Mouse (Mus musculus) limb, embryonic 14.5 days (tissue): ENCODE results near the gene Akap12. TPM values are rescaled to one million over a fixed set of nuclear protein-coding genes. Genes with fewer than 3 reads are reported as not detected.
A peak's percentile ranks its signal among the peaks of the same experiment; 100 is the strongest.

ENCODE experiments used
- ATAC-seq: fragments of 200-750 bp; cut with Nextera tagmentation; 2 replicates; pipeline ENCODE4 v1.8.0; 2017; ENCODE audit warnings: low read depth, moderate number of reproducible peaks, moderate TSS enrichment; ENCODE audit not compliant: low FRiP score
- DNase-seq: peaks from one replicate; pipeline ENCODE4 v3.0.0-alpha.2; 2015; ENCODE audit warnings: low spot score
- H3K27ac ChIP-seq: fragments of 300-500 bp; sonication (generic); replicated peaks from 2 replicates; pipeline ENCODE4 v1.5.1; 2014; ENCODE audit warnings: low read depth, mild to moderate bottlenecking, low read length, moderate library complexity, mixed read lengths
- H3K27me3 ChIP-seq: fragments of 300-500 bp; sonication (generic); 2 replicates; pipeline ENCODE4 v1.6.1; 2014; ENCODE audit warnings: low read length, mixed read lengths; ENCODE audit not compliant: control insufficient read depth, insufficient read depth
- H3K36me3 ChIP-seq: fragments of 300-500 bp; sonication (generic); 2 replicates; pipeline ENCODE4 v1.6.1; 2014; ENCODE audit warnings: mild to moderate bottlenecking, low read length, moderate library complexity, mixed read lengths; ENCODE audit not compliant: control insufficient read depth, insufficient read depth
- H3K4me1 ChIP-seq: fragments of 300-500 bp; sonication (generic); 2 replicates; pipeline ENCODE4 v1.6.1; 2014; ENCODE audit warnings: antibody characterized with exemption, low read length, mixed read lengths; ENCODE audit not compliant: control insufficient read depth, insufficient read depth
- H3K4me2 ChIP-seq: fragments of 300-500 bp; sonication (generic); replicated peaks from 2 replicates; pipeline ENCODE4 v1.6.1; 2014; ENCODE audit warnings: low read depth, mild to moderate bottlenecking, low read length, moderate library complexity; ENCODE audit not compliant: severe bottlenecking
- H3K4me3 ChIP-seq: fragments of 300-500 bp; sonication (generic); replicated peaks from 2 replicates; pipeline ENCODE4 v1.5.1; 2014; ENCODE audit warnings: low read length
- H3K9ac ChIP-seq: fragments of 300-500 bp; sonication (generic); 2 replicates; pipeline ENCODE4 v1.6.1; 2014; ENCODE audit warnings: mild to moderate bottlenecking, low read depth, low read length, moderate library complexity; ENCODE audit not compliant: severe bottlenecking
- H3K9me3 ChIP-seq: fragments of 300-500 bp; sonication (generic); 2 replicates; pipeline ENCODE4 v1.6.1; 2016; ENCODE audit warnings: low read length; ENCODE audit not compliant: control insufficient read depth
- POLR2A ChIP-seq: fragments of 200-500 bp; IDR thresholded peaks from 2 replicates; pipeline ENCODE4 v1.8.0; 2012; ENCODE audit warnings: inconsistent platforms, mild to moderate bottlenecking, moderate library complexity, borderline replicate concordance; ENCODE audit not compliant: insufficient read depth, insufficient read length; ENCODE audit errors: extremely low read depth
- WGBS: fragments of 180-500 bp; shearing (Covaris S2); extraction: QIAGEN DNeasy Blood & Tissue Kit; methylation state at CpG from one replicate; pipeline ENCODE4 v1.1.7; 2014; 5-methylcytosine and 5-hydroxymethylcytosine counted together
- polyA plus RNA-seq, 2 experiments: library from polyadenylated mRNA; depleted of rRNA in 1 of 2; stranded (reverse) in 1 of 2; unstranded in 1 of 2; fragments of >200 nt; fragmentation: Nextera tagmentation in 1 of 2; extraction: Ambion mirVana in 1 of 2; gene quantifications; 2 replicates each; pipeline versions ENCODE4 v1.2.1 to v1.2.3; 2012 to 2014

Akap12 gene
- polyA plus RNA-seq, 2 experiments, result 41.0 to 42.2 TPM

GRCm38 (mm10) chr10:4356640-4357039, 90.5 kb downstream of the Akap12 start:
- Histone ChIP-seq H3K4me3 (no peak overlapping the region), H3K9ac (no peak overlapping the region), H3K4me2 (no peak overlapping the region), H3K27ac (no peak overlapping the region), H3K9me3 (no peaks in the 10 kb centered on the region), H3K36me3 (peaks cover 12% of the 10 kb centered on the region), H3K27me3 (no peaks in the 10 kb centered on the region), H3K4me1 (no peaks in the 10 kb centered on the region)
- no peak for TF ChIP-seq POLR2A
- 70% methylated on average over 5 of the region's 5 CpGs for WGBS
- 0 out of 2 replicates have a peak, but pooled peaks have one; percentile 19 for ATAC-seq
- no peak for DNase-seq

GRCm38 (mm10) chr10:4357435-4357834, 91.3 kb downstream of the Akap12 start:
- 81% methylated on average over 10 of the region's 10 CpGs for WGBS
- Histone ChIP-seq H3K9ac (no peak overlapping the region), H3K27ac (no peak overlapping the region), H3K4me1 (no peaks in the 10 kb centered on the region), H3K9me3 (no peaks in the 10 kb centered on the region), H3K36me3 (peaks cover 12% of the 10 kb centered on the region), H3K4me2 (no peak overlapping the region), H3K27me3 (no peaks in the 10 kb centered on the region), H3K4me3 (no peak overlapping the region)
- TF ChIP-seq POLR2A, result no peak
- DNase-seq, result no peak
- ATAC-seq, result no peak

DNA sequence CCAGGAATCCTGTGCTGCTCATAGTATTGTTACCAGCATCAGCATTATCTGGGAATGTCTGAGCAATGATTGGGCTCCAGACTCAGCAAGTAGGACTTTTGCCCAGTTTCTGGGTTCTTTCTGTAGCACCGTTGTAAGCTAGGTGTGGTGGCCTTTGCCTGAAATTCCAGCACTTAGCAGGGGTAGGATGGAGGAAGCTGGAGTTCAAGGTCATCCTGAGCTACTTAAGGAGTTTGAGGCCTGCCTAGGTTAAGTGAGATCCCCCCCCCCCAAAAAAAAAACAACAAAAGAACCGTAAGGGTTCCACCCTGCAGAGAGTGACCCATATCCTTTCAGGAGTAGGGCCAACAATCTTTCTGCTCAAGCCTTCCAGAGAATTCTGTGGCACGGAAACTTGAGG, 98.4 kb downstream of the Akap12 start:
- no peak overlapping the region for H3K27ac ChIP-seq
- no peaks in the 10 kb centered on the region; the same call in 1 of the 2 replicates for H3K9me3 ChIP-seq
- ATAC-seq (no peak), DNase-seq (no peak)
- H3K9ac ChIP-seq, result no peak overlapping the region
- H3K4me2 ChIP-seq, result no peak overlapping the region
- peaks cover 23% of the 10 kb centered on the region for H3K36me3 ChIP-seq
- no peaks in the 10 kb centered on the region for H3K27me3 ChIP-seq
- no peaks in the 10 kb centered on the region for H3K4me1 ChIP-seq
- no peak overlapping the region for H3K4me3 ChIP-seq
- WGBS, result 83% methylated on average over 3 of the region's 3 CpGs
- TF ChIP-seq POLR2A, result no peak

DNA sequence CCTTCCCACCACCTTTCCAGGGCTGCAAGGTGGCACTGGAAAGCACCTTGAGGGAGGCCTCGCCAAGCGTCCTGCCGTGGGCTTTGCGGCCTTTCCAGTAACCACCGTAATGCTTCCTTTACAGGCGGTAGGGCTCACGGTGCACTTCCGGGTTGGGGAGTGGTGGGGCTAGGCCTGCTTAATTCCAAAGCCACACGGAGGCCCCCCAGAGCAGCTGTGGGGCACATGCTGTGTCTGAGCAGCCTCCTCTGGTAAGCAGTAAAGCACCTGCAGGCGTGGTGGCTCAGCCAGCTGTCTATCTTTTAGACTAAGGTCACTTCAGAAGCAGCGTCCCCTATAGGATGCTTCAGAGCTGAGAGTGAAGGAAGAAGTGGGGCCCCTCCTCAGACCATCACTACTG, 103.9 kb downstream of the Akap12 start:
- no peak overlapping the region for H3K9ac ChIP-seq
- DNase-seq (no peak), ATAC-seq (no peak)
- no peak for TF ChIP-seq POLR2A
- H3K9me3 ChIP-seq, result no peaks in the 10 kb centered on the region
- H3K27me3 ChIP-seq, result no peaks in the 10 kb centered on the region
- H3K27ac ChIP-seq, result no peak overlapping the region
- 86% methylated on average over 11 of the region's 11 CpGs for WGBS
- no peak overlapping the region for H3K4me3 ChIP-seq
- no peaks in the 10 kb centered on the region for H3K4me1 ChIP-seq
- peaks cover 38% of the 10 kb centered on the region for H3K36me3 ChIP-seq
- no peak overlapping the region for H3K4me2 ChIP-seq

DNA sequence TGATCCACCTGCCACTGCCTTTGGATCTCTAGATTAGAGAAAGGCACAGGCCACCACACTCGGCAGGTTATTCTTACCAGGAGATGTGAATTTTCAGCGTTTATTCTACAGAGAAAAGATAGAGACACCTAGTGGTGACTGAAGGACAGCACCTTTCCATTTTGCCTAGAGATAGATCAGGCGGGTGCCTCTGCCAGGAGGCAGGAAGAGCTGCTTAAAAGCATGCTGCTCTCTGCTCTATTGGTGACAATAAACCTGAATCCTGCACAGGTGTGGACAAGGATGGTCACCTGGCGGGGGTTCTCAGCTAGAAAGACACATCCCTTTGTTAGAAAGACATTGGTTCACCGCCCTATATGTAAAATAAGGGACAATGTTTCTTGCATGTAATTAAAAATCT, 105.8 kb downstream of the Akap12 start:
- H3K36me3 ChIP-seq, result peaks cover 32% of the 10 kb centered on the region

GRCm38 (mm10) chr10:4373558-4373957, 107.4 kb downstream of the Akap12 start:
- H3K9me3 ChIP-seq, result no peaks in the 10 kb centered on the region

More for the DNA sequence above, 105.8 kb downstream of the Akap12 start:
- TF ChIP-seq POLR2A, result no peak
- H3K27ac ChIP-seq, result no peak overlapping the region
- H3K4me3 ChIP-seq, result no peak overlapping the region
- H3K4me2 ChIP-seq, result no peak overlapping the region
- ATAC-seq, result peak; percentile 30; the same call in 1 of the 2 replicates
- WGBS, result 50% methylated on average over 5 of the region's 5 CpGs
- H3K4me1 ChIP-seq, result no peaks in the 10 kb centered on the region
- no peaks in the 10 kb centered on the region for H3K9me3 ChIP-seq
- peak; percentile 50 for DNase-seq
- H3K9ac ChIP-seq, result no peak overlapping the region
- H3K27me3 ChIP-seq, result no peaks in the 10 kb centered on the region

More at GRCm38 (mm10) chr10:4373558-4373957, 107.4 kb downstream of the Akap12 start:
- H3K27me3 ChIP-seq, result no peaks in the 10 kb centered on the region
- no peak overlapping the region for H3K27ac ChIP-seq
- H3K4me2 ChIP-seq, result no peak overlapping the region
- ATAC-seq (no peak), DNase-seq (no peak)
- 97% methylated on average over 4 of the region's 4 CpGs for WGBS
- H3K36me3 ChIP-seq, result peaks cover 22% of the 10 kb centered on the region
- TF ChIP-seq POLR2A, result no peak
- H3K4me3 ChIP-seq, result no peak overlapping the region
- no peaks in the 10 kb centered on the region for H3K4me1 ChIP-seq
- no peak overlapping the region for H3K9ac ChIP-seq
